Mouse (Mus musculus): ENCODE data around the gene Ttc29. TPM values are rescaled to one million over a fixed set of nuclear protein-coding genes. Genes with fewer than 3 reads are reported as not detected.

The Ttc29 gene
- 0.10 TPM in 1 of 2 replicates, not detected in the other for polyA plus RNA-seq (2015; fragmentation: Nextera tagmentation; extraction: Ambion mirVana)

GRCm38 (mm10) chr8:78213074-78213473 lies at the start of gene Ttc29:
Gene Ttc29, plus strand, starts transcription at chr8:78213297.
- WGBS: 3% methylated on average over 11 of the region's 11 CpGs
- Histone ChIP-seq H3K27ac (no peak within 1 kb of the TSS), H3K4me3 (no peak within 1 kb of the TSS), H3K27me3 (no peaks in the 10 kb centered on the region), H3K4me1 (peaks cover 5% of the 10 kb centered on the region), H3K9ac (no peak within 1 kb of the TSS), H3K9me3 (no peaks in the 10 kb centered on the region), H3K4me2 (0 out of 2 replicates have a peak within 1 kb of the TSS, but pooled peaks have one; percentile 20), H3K36me3 (no peaks in the 10 kb centered on the region)
- peak; percentile 72 for ATAC-seq (ENCODE audit: insufficient number of reproducible peaks, low FRiP score, low TSS enrichment, low read depth)

- no peak overlapping the region for H3K27ac ChIP-seq
- H3K4me3 ChIP-seq: no peak overlapping the region
- WGBS: 97% methylated on average over 1 of the region's 1 CpGs
- H3K27me3 ChIP-seq: no peaks in the 10 kb centered on the region
- H3K36me3 ChIP-seq: no peaks in the 10 kb centered on the region
- no peak for ATAC-seq (ENCODE audit: insufficient number of reproducible peaks, low FRiP score, low TSS enrichment, low read depth)
- no peak overlapping the region for H3K9ac ChIP-seq
- no peaks in the 10 kb centered on the region for H3K4me1 ChIP-seq
- H3K9me3 ChIP-seq: no peaks in the 10 kb centered on the region
- no peak overlapping the region for H3K4me2 ChIP-seq
These were observed 41.7 kb upstream of the Ttc29 start for GRCm38 (mm10) chr8:78171351-78171750.

GRCm38 (mm10) chr8:78182654-78183053 lies 30.4 kb upstream of the Ttc29 start:
- no peaks in the 10 kb centered on the region for H3K4me1 ChIP-seq
- H3K9ac ChIP-seq: no peak overlapping the region
- no peaks in the 10 kb centered on the region for H3K27me3 ChIP-seq
- H3K36me3 ChIP-seq: no peaks in the 10 kb centered on the region
- no peaks in the 10 kb centered on the region for H3K9me3 ChIP-seq
- 73% methylated on average over 7 of the region's 7 CpGs for WGBS
- H3K4me3 ChIP-seq: no peak overlapping the region
- H3K27ac ChIP-seq: no peak overlapping the region
- H3K4me2 ChIP-seq: no peak overlapping the region
- ATAC-seq (ENCODE audit: insufficient number of reproducible peaks, low FRiP score, low TSS enrichment, low read depth): no peak

- Histone ChIP-seq H3K4me2 (no peak overlapping the region), H3K9me3 (no peaks in the 10 kb centered on the region), H3K27me3 (no peaks in the 10 kb centered on the region), H3K36me3 (no peaks in the 10 kb centered on the region), H3K4me1 (no peaks in the 10 kb centered on the region), H3K4me3 (no peak overlapping the region), H3K27ac (no peak overlapping the region), H3K9ac (no peak overlapping the region)
- WGBS: 66% methylated on average over 6 of the region's 6 CpGs
- ATAC-seq (ENCODE audit: insufficient number of reproducible peaks, low FRiP score, low TSS enrichment, low read depth): no peak
These were observed 29.7 kb upstream of the Ttc29 start for GRCm38 (mm10) chr8:78183414-78183813.

GRCm38 (mm10) chr8:78187087-78187486 lies 26.0 kb upstream of the Ttc29 start:
- Histone ChIP-seq H3K27ac (no peak overlapping the region), H3K36me3 (no peaks in the 10 kb centered on the region), H3K4me3 (no peak overlapping the region), H3K4me2 (no peak overlapping the region), H3K9me3 (no peaks in the 10 kb centered on the region), H3K9ac (no peak overlapping the region), H3K4me1 (no peaks in the 10 kb centered on the region), H3K27me3 (no peaks in the 10 kb centered on the region)
- ATAC-seq (ENCODE audit: insufficient number of reproducible peaks, low FRiP score, low TSS enrichment, low read depth): no peak

GRCm38 (mm10) chr8:78204229-78204628 lies 8.9 kb upstream of the Ttc29 start:
- no peak for ATAC-seq (ENCODE audit: insufficient number of reproducible peaks, low FRiP score, low TSS enrichment, low read depth)
- no peaks in the 10 kb centered on the region for H3K36me3 ChIP-seq
- no peak overlapping the region for H3K4me2 ChIP-seq
- no peak overlapping the region for H3K9ac ChIP-seq
- H3K27ac ChIP-seq: no peak overlapping the region
- H3K4me3 ChIP-seq: no peak overlapping the region
- no peaks in the 10 kb centered on the region for H3K4me1 ChIP-seq
- no peaks in the 10 kb centered on the region for H3K27me3 ChIP-seq
- WGBS: 24% methylated on average over 5 of the region's 5 CpGs
- H3K9me3 ChIP-seq: no peaks in the 10 kb centered on the region

GRCm38 (mm10) chr8:78210424-78210823 lies 2.7 kb upstream of the Ttc29 start:
- Histone ChIP-seq H3K9ac (no peak overlapping the region), H3K36me3 (no peaks in the 10 kb centered on the region), H3K9me3 (no peaks in the 10 kb centered on the region), H3K27ac (no peak overlapping the region), H3K4me2 (no peak overlapping the region), H3K4me1 (peaks cover 5% of the 10 kb centered on the region), H3K27me3 (no peaks in the 10 kb centered on the region), H3K4me3 (no peak overlapping the region)
- ATAC-seq (ENCODE audit: insufficient number of reproducible peaks, low FRiP score, low TSS enrichment, low read depth): no peak
- WGBS: 39% methylated on average over 3 of the region's 3 CpGs

- no peaks in the 10 kb centered on the region for H3K9me3 ChIP-seq
- no peaks in the 10 kb centered on the region for H3K27me3 ChIP-seq
- no peak overlapping the region for H3K27ac ChIP-seq
- no peak overlapping the region for H3K4me3 ChIP-seq
- H3K4me2 ChIP-seq: no peak overlapping the region
- WGBS: 12% methylated on average over 3 of the region's 3 CpGs
- H3K4me1 ChIP-seq: peaks cover 5% of the 10 kb centered on the region
- no peak overlapping the region for H3K9ac ChIP-seq
- no peak for ATAC-seq (ENCODE audit: insufficient number of reproducible peaks, low FRiP score, low TSS enrichment, low read depth)
- H3K36me3 ChIP-seq: no peaks in the 10 kb centered on the region
These were observed 1.5 kb downstream of the Ttc29 start for GRCm38 (mm10) chr8:78214645-78215044.

- Histone ChIP-seq H3K9ac (no peak overlapping the region), H3K27ac (no peak overlapping the region), H3K4me3 (no peak overlapping the region), H3K4me2 (no peak overlapping the region), H3K36me3 (no peaks in the 10 kb centered on the region), H3K9me3 (no peaks in the 10 kb centered on the region), H3K4me1 (no peaks in the 10 kb centered on the region), H3K27me3 (no peaks in the 10 kb centered on the region)
- ATAC-seq (ENCODE audit: insufficient number of reproducible peaks, low FRiP score, low TSS enrichment, low read depth): no peak
- 70% methylated on average over 4 of the region's 4 CpGs for WGBS
These were observed 13.0 kb downstream of the Ttc29 start for GRCm38 (mm10) chr8:78226087-78226486.

GRCm38 (mm10) chr8:78230721-78231120 lies 17.6 kb downstream of the Ttc29 start:
- H3K4me2 ChIP-seq: no peak overlapping the region
- no peak overlapping the region for H3K9ac ChIP-seq
- no peak for ATAC-seq (ENCODE audit: insufficient number of reproducible peaks, low FRiP score, low TSS enrichment, low read depth)
- WGBS: 56% methylated on average over 2 of the region's 2 CpGs
- no peaks in the 10 kb centered on the region for H3K36me3 ChIP-seq
- H3K4me3 ChIP-seq: no peak overlapping the region
- no peaks in the 10 kb centered on the region for H3K9me3 ChIP-seq
- peaks cover 8% of the 10 kb centered on the region for H3K4me1 ChIP-seq
- H3K27me3 ChIP-seq: 0 out of 2 replicates have a peak, but pooled peaks cover 3% of the 10 kb centered on the region
- no peak overlapping the region for H3K27ac ChIP-seq

- Histone ChIP-seq H3K4me1 (peaks cover 8% of the 10 kb centered on the region), H3K4me3 (no peak overlapping the region), H3K27ac (no peak overlapping the region), H3K4me2 (no peak overlapping the region), H3K9me3 (no peaks in the 10 kb centered on the region), H3K36me3 (no peaks in the 10 kb centered on the region), H3K27me3 (0 out of 2 replicates have a peak, but pooled peaks cover 3% of the 10 kb centered on the region), H3K9ac (no peak overlapping the region)
- 31% methylated on average over 14 of the region's 14 CpGs for WGBS
- no peak for ATAC-seq (ENCODE audit: insufficient number of reproducible peaks, low FRiP score, low TSS enrichment, low read depth)
These were observed 20.0 kb downstream of the Ttc29 start for GRCm38 (mm10) chr8:78232870-78233707.

GRCm38 (mm10) chr8:78233708-78234201 lies 20.7 kb downstream of the Ttc29 start:
- 0 out of 2 replicates have a peak, but pooled peaks cover 3% of the 10 kb centered on the region for H3K27me3 ChIP-seq
- no peak overlapping the region for H3K4me3 ChIP-seq
- H3K9ac ChIP-seq: no peak overlapping the region
- H3K4me2 ChIP-seq: no peak overlapping the region
- WGBS: 66% methylated on average over 7 of the region's 7 CpGs
- H3K27ac ChIP-seq: no peak overlapping the region
- H3K36me3 ChIP-seq: no peaks in the 10 kb centered on the region
- peaks cover 8% of the 10 kb centered on the region for H3K4me1 ChIP-seq
- no peak for ATAC-seq (ENCODE audit: insufficient number of reproducible peaks, low FRiP score, low TSS enrichment, low read depth)
- no peaks in the 10 kb centered on the region for H3K9me3 ChIP-seq

All from limb, embryonic 15.5 days (tissue).